Mouse (Mus musculus): ENCODE results near the gene Timm8a1. TPM values are rescaled to one million over a fixed set of nuclear protein-coding genes. Genes with fewer than 3 reads are reported as not detected.
"Not testable (repeated sequence)": the region's sequence is repeated elsewhere in the genome, so short reads cannot be mapped to it uniquely, and the experiment has no call there.

Timm8a1 gene
- total RNA-seq (2021) = 10 to 100 TPM; 31.3 to 36.7 TPM
- long read RNA-seq, experiment 1, transcript Timm8a1-201 (2 exons, 1,421 nt) = major isoform, 14 of 14 reads
- long read RNA-seq, experiment 1, partial matches to known transcripts = 0 of 14 reads
- long read RNA-seq, experiment 1, other reads (novel, unspliced or antisense) = 0 of 14 reads
- long read RNA-seq, experiment 2, transcript Timm8a1-201 (2 exons, 1,421 nt) = major isoform, 67 of 67 reads
- long read RNA-seq, experiment 2, partial matches to known transcripts = 0 of 67 reads
- long read RNA-seq, experiment 2, other reads (novel, unspliced or antisense) = 0 of 67 reads

DNA sequence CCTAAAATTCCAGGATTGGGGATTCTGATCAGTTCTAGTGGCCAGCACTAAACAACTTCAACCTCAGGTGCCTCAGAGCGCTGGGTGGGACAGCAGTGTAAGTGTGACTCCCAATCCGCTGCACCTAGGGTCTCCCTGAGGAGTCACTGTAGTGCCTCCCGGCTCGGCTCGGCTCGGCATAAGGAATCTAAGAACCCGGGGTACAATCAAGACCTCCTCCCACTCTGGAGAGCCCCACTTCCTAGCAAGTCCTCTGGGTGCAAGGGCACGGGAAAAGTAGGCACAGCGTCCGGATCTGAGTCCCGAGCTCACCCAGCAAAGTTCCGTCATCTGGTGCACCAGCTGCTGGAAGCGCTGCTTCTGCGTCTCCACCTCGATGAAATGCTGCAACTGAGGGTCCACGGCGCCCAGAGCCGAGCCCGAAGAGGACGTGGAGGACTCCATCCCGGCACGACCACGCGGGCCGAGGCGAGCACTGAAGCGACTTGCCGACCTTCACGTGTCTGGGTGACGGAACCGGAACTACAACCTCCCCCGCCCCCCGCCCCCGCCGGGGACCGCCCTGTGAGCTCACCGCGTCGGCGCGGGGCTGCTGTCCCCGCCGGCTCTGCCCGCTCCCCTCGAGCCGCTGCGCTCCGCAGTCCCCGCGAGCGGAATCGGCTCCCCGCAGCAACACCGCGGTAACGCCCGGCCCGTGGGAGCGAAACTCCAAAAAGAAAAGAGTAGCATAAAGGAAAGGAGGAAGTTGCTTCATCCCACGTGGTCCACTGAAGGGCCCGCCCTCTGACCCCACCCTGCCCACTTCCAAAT, at the start of gene Timm8a1:
Gene Timm8a1 (minus strand): TSS at position 721 of the 810 bp plus-strand sequence.
- peak; percentile 40 to 58 for DNase-seq (ENCODE audit: low spot score in 2 of 2)

DNA sequence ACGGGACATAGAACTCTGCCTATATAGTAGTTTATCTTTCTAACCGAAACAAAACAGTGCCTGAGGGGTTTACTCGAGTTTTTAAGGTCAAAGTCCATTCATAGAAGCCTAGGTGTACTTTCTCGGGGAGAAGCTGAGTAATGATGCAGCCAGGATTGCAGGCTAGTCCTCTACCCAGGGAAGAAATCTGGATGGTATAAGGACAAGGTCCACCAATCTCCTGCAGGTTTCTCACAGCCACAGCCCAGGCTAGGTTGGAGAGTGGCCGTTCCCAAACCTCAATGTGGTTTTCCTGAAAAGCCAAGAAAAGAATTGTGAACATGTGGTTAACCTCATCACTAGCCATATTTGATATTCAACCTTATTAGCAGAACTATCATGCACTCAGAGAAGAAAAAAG, 48.2 kb upstream of the Timm8a1 start:
- DNase-seq (ENCODE audit: low spot score in 2 of 2) = no peak

DNA sequence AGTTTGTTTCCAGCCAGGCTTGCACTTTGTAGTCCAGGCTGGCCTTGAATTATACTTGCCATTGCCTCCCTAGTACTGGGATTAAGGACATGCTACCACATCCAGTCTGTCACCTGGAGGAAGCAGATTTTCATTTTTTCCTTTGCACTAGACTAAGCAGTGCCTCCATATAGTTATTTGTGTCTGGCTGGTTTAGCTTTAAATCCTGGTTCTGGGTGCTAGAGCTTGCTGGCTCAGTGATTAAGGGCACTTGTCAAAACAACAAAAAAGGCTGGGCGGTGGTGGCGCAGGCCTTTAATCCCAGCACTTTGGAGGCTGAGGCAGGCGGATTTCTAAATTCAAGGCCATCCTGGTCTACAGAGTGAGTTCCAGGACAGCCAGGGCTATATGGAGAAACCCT, 47.3 kb upstream of the Timm8a1 start:
- no peak for DNase-seq (ENCODE audit: low spot score in 2 of 2)

DNA sequence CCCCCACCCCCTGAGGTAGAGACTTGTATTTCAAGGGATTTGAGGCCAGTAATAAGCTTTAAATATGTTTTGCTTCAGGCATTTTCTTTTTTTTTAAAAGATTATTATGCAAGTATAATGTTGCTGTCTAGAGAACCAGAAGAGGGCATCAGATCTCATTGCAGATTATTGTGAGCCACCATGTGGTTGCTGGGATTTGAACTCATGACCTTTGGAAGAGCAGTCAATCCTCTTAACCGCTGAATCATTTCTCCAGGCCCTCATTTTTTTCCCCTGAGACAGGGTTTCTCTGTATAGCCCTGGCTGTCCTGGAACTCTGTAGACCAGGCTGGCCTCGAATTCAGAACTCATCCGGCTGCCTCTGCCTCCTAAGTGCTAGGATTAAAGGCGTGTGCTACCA, 46.6 kb upstream of the Timm8a1 start:
- no peak for DNase-seq (ENCODE audit: low spot score in 2 of 2)

DNA sequence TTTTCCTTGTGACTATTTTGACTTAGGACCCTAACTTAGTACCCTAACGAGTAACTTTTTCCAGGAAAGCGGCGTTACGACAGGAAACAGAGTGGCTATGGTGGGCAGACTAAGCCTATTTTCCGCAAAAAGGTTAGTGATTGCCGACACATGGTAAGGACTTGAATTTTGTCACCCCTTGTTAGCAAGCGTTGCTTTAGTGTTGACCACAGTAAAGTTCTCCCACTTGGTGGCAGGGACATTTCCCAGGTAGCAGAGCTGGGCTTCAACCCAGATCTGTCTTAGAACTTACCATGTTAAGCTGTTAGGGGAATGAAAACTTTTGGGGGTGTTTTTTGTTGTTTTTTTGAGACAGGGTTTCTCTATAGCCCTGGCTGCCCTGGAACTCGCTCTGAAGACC, 44.8 kb upstream of the Timm8a1 start:
- DNase-seq (ENCODE audit: low spot score in 2 of 2) = no peak

DNA sequence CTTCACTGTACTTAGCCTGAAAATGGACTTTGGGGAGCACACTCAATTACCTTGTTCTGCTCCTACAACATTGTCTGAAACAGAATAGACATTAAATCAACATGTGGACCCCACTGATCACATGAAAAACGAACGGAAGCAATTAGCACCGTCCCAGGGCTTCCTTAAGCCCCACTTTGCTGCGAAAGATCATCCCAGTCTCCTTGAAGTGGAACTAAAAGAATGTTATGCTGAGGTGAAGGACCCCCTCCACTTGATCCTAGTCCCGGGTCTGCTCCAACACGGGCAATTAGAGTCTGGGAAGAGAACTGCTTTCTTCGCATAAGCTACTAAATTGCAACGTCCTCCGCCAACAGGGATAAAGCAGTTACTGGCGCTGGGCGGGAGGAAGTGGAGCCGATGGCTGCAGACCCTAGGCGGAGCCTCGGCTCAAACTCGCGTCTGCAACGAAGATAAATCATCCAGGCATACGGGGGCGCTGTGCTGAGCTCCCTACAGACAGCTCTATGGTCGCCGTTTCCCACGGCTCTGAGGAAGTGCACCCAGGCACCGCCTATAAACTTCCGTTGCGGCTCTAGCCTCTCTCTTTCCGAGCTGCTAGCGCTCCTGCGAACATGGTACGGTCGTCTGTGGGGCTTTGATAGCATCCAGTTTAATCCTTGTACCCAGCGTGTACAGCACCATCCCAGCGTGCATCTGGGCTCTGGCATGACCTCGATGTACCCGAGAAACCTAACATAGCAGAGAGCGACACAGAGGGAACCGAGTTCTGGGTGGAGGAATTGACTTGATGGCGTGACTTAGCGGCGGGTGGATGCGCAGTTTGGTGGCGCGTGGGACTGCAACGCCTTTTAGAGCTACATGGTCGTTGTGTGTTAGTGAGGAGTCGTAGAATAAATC, 43.7 kb upstream of the Timm8a1 start, which contains the start of gene Rpl36a:
Gene Rpl36a (plus strand): TSS at position 552 of the 900 bp plus-strand sequence.
- DNase-seq (ENCODE audit: low spot score in 2 of 2) = peak; percentile 80 to 84

DNA sequence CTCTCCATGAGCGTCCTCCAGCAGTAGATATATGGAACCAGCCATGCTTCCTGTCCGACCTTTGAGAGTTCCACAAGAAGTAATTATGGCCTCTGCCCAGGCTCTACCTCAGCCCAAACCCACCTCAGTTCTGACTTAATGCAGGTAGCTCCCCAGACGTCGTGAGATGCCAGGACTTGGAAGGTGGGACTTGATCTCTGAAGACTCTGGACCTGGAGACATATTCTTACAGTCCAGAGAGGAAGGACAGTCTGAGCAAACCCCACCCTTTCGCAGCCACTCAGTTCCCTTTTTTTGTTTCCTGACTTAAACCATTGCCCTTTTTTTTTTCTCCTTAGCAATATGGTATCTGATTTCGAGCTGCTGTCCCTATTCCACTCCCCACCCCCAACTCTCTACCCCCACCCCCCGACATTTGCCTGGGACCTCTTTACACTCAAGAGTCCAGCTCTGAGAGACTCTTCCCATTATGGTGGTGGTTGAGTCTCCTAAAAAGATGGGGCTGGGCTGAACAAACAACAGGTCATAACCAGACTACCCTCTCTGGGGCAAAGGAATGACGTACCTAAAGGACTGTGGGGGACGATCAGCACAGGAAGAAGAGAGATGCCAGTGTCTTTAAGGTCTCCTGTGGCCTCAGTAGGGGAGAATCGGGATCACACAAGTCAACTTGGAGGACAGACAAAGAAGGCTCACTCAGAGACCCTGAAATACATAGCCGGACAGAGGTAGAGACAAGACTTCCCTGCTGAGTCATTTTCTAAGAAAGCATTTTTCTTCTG, 41.4 kb upstream of the Timm8a1 start, which contains the start of gene Btk:
Gene Btk (minus strand): TSS at position 683 of the 782 bp plus-strand sequence.
- DNase-seq (ENCODE audit: low spot score in 2 of 2) = no peak

DNA sequence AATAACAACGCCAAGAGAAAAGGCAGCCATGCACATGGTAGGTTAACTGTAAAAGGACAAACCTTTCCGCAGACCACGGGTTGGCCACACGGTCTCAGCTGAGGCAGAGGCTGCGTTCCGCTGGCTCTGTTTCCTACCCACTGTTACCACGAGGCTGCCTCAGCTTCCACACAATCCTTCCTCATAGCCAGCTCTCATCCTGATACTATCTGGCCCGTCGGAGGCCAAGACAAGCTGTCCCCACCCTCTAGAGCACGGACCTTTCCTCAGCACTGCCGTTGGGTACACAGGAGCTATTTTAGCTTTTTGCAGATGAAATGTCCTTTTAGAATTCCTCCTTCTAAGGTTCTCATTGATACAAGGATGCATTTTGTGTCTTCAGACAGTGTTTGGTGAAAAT, 40.6 kb upstream of the Timm8a1 start:
- no peak for DNase-seq (ENCODE audit: low spot score in 2 of 2)

DNA sequence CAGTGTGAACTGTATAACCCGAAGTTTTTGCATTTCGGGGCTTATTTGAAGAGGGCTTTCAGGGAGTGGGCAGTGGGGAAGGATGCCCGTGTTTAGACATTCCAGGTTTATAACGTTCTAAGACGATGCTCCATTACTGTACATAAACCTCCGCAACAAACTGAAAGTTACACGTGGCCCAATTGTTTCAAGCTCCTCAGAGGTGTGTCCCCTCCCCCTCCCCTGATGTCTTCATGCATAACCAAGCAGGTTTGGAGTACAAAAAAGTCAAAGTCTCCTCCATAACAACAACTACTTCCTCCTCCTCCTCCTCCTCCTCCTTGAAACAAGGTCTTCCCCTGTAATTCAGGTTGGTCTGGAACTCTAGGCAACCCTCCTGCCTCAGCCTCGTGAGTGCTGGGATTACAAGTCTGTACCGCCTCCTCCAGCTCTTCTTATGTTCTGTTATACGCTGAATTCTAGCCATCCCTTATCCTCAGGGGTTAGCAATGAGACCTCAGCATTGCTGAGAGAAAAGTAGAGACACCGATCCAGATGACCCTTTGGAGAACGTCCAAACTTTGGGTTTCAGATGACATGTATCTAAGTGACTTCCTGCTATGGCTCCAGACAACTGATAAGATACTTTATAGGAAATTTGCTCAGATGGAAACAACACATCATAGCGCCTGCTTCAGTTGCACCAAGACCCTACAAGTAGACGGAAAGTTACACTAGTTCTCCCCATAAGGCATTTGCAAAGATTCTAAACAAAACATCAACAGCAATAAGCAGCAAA, 39.1 kb upstream of the Timm8a1 start:
- no peak for DNase-seq (ENCODE audit: low spot score in 2 of 2)

DNA sequence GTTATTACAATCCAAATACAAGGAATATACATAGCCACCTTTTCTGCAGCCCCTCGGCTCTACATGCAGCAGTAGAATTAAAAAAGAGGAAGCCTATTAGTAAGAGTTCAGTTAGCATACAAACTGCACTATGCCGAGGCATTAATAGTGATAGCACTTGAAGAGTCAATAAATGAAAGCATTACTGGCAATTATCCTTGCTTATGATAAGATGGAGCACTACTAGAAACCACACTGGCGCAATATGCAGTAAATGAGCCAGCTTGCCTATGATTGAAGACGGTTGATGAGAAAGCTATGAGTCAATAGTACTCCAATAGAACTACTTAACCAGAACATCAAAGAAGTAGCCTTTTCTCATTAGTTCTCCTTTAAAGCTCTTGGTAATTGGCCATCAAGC, 36.2 kb upstream of the Timm8a1 start:
- no peak for DNase-seq (ENCODE audit: low spot score in 2 of 2)

DNA sequence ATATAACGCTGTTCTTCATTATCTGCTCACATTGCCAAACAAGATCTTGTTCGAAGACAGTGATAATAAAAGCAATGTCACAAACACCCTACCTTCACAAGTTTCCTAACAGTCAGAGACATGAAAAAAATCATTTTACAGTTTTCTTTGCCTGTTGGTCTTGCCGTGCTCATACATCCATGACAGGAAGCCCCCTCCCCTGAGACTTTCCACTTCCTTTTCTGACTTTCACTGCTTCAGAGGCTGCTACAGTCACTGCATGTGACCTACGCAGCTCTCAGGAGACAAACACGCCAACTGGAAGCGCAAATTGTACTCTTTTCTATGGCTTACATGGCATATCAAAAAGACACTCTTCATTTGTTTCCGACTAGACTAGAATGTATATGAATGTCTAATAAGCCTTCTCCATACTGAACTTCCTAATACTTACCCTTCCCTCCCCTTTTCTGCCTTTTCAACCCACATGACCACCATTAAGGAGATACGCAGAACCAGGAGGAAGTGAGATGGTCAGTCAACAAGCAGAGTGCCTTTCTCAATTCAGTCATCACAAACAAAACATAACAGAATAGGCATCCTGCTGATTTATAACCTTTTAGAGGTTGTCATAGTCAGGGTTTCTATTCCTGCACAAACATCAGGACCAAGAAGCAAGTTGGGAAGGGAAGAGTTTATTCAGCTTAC, 25.0 kb upstream of the Timm8a1 start:
- no peak for DNase-seq (ENCODE audit: low spot score in 2 of 2)

DNA sequence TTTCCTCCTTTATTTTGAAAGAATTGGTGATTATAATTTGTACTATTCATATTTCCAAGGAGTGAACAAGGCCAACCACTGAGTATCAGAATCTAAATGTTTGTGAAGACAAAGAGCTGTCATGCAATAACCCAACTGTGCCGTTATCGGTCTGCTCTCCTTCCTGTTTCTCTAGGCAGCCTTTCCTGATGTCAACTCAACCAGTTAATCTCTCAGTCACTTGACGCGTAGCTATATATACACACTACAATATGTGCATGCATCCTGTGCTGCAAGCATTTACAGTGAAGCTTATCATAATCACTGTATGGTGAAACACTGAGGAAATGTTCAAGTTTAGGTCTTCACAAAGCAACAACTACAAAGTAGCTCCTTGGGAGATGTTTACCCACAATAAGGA, 22.7 kb upstream of the Timm8a1 start:
- DNase-seq (ENCODE audit: low spot score in 2 of 2) = no peak

DNA sequence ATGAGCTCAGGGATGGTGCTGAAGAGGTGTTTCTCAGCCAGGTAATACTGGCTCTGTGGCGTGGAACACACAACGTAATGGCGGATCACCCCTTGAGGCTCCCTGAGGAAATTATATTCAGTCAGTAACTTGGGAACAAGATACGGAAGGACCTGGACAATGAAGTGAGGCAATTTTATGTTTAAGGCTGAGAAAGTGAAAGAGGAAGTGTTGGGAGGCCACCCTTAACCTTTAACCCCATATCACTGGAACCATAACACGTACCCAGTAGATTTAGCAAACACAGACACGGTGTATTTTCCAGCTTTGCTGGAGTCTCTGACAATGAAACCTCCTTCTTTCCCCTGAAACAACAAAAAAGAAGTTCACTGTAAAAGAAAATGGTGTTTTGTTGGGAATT, 12.8 kb upstream of the Timm8a1 start:
- no peak for DNase-seq (ENCODE audit: low spot score in 2 of 2)

DNA sequence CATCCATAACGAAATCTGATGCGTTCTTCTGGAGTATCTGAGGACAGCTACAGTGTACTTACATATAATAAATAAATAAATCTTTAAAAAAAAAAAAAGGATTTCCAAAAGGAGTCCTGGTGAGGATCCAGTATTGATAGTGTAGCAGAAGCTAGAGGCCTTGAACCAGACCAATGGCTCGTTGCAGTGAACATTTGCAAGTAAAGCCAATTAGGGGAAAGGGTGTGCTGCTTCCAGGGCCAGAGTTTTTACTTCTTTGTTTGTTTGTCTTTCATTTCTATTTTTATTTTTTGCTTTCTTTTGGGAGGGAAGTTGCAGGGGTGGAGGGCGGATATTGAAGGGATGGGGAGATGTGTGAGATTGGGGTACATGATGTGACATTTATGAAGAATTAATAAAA, 11.7 kb upstream of the Timm8a1 start:
- DNase-seq (ENCODE audit: low spot score in 2 of 2) = no peak

DNA sequence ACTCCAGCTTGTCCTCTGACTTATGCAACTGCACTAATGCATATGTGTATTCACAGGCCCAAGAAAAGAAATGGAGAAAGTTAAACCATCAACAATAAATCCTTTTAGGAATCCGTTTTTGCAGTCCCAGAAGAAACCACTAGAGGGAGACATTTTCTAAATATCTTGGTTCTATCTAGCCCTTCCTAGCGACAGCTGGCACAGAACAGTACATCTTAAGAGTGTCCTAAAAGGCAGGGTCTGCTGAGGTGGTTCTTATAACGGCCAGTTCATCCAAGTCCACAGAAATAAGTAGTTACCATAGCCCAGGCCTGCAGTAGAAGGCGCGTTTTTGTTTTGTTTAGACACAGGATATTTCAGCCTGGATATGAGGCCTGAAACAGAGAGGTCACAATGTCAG, 9.2 kb upstream of the Timm8a1 start:
- peak in 1 of 2 experiments; percentile 3 for DNase-seq (ENCODE audit: low spot score in 2 of 2)

DNA sequence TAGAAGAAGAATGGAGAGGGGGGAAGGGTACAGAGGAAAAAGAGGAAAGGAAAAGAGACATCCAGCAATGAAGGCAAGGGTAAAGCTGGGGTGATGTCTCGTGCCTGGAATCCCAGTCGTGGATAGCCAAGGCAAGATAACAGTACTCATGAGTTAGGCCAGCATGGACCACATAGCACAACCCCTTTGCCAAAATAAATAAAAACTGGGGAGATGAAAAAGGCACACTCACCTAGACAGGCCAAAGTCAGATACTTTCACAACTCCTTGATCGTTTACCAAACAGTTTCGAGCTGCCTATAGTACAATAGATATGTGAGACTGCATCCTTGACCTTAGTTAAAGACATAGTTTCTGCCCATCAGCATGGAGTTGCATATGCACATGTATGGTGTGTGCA, 5.7 kb upstream of the Timm8a1 start:
- no peak for DNase-seq (ENCODE audit: low spot score in 2 of 2)

DNA sequence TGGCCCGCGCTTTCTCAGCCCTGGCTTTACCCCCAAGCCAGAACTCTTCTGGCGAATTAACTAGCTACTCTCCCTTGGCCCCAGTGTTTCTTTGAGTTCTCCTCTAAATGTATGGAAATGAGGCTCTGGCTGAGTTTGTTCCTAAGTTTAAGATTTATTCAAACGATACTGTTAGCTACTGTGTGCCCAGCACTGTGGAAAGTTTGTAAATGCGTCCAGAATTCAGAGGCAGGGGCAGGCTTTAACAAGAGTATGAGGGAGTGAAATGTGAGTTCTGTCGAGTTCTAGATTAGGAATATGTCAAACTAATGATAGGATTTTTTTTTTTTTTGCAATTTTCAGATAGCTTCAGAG, 267 bp upstream of the Timm8a1 start:
- no peak for DNase-seq (ENCODE audit: low spot score in 2 of 2)

DNA sequence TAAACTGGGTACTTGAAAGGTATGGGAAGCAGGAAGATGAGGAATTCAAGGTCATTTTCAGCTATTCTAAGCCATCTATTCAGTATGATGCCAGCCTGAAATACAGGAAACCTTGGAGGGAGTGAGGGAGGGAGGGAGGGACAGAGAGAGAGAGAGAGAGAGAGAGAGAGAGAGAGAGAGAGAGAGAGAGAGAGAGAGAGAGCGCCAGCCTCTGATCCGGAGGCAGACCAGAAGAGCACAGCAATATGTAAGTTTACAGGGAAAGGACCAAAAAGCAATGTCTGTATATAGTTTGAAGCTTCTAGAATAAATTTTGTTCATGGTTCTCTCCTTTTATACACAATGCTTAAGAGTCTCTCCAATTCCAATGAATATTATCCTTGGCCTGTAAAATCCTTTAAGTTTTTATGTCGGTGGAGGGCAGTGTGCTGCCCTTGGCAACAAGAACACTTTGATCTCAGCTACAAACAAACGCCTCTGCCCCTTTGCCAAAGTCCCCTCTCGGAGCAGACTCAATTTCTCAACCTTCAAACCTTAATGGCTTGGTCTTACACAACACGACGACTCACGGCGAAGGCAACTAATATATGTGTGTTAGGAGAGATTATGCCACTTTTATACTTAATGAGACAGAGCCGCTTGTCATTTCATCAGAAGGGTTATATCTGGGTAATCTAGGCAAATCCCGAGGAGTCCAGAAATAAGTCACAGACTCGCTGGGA, 1.1 kb downstream of the Timm8a1 start:
- DNase-seq (ENCODE audit: low spot score in 2 of 2) = no peak

DNA sequence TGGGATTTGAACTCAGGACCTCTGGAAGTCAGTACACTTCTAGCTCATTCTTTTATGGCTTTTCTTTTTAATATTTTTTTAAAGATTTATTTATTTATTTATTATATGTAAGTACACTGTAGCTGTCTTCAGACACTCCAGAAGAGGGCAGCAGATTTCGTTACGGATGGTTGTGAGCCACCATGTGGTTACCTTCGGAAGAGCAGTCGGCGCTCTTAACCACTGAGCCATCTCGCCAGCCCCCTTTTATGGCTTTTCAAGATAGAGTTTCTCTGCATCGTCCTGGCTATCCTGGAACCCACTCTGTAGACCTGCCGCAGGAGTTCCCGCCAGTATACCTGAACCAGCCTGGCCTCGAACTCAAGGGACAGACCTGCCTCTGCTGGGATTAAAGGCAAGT, 1.9 kb downstream of the Timm8a1 start:
- DNase-seq (ENCODE audit: low spot score in 2 of 2) = not testable (repeated sequence)

Data from adrenal gland, adult 18-20 months (tissue).